Mouse (Mus musculus): ENCODE results near the gene Cnot4. TPM values are rescaled to one million over a fixed set of nuclear protein-coding genes. Genes with fewer than 3 reads are reported as not detected.
"Not testable (repeated sequence)": the region's sequence is repeated elsewhere in the genome, so short reads cannot be mapped to it uniquely, and the experiment has no call there.

The Cnot4 gene
- polyA plus RNA-seq (2015; fragmentation: Nextera tagmentation; extraction: Ambion mirVana), result 26.9 and 29.9 TPM in 2 replicates

- Histone ChIP-seq H3K36me3 (no peaks in the 10 kb centered on the region), H3K27ac (peak within 1 kb of the TSS; percentile 94), H3K27me3 (no peaks in the 10 kb centered on the region), H3K4me2 (peak within 1 kb of the TSS; percentile 93), H3K9ac (peak within 1 kb of the TSS; percentile 77), H3K9me3 (no peaks in the 10 kb centered on the region), H3K4me1 (peaks cover 12% of the 10 kb centered on the region), H3K4me3 (peak within 1 kb of the TSS; percentile 74)
- ATAC-seq (ENCODE audit: insufficient number of reproducible peaks, low FRiP score, low TSS enrichment, low read depth), result peak; percentile 100
- under 1% methylated on average over 55 of the region's 55 CpGs for WGBS
Observed at GRCm38 (mm10) chr6:35133579-35134488, at the start of gene Cnot4. TSS of gene Cnot4 (minus strand) at chr6:35133724.

DNA sequence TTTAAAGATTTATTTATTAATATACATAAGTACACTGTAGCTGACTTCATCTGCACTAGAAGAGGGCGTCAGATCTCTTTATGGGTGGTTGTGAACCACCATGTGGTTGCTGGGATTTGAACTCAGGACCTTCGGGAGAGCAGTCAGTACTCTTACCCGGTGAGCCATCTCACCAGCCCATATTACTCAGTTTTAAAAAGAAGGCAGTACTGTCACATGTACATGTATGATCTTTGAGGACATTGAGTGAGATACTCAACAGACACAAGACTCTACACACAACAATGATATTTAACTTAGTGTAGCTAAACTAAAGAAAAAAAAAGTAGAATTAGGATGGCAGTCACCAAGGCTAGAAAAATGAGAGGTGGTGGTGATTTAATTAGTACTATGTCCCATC lies 45.8 kb upstream of the Cnot4 start:
- WGBS, result 87% methylated on average over 3 of the region's 3 CpGs
- not testable (repeated sequence) for H3K9ac ChIP-seq; H3K4me3 ChIP-seq; H3K27ac ChIP-seq; H3K27me3 ChIP-seq; H3K36me3 ChIP-seq; H3K9me3 ChIP-seq; H3K4me1 ChIP-seq; ATAC-seq (ENCODE audit: insufficient number of reproducible peaks, low FRiP score, low TSS enrichment, low read depth); H3K4me2 ChIP-seq

DNA sequence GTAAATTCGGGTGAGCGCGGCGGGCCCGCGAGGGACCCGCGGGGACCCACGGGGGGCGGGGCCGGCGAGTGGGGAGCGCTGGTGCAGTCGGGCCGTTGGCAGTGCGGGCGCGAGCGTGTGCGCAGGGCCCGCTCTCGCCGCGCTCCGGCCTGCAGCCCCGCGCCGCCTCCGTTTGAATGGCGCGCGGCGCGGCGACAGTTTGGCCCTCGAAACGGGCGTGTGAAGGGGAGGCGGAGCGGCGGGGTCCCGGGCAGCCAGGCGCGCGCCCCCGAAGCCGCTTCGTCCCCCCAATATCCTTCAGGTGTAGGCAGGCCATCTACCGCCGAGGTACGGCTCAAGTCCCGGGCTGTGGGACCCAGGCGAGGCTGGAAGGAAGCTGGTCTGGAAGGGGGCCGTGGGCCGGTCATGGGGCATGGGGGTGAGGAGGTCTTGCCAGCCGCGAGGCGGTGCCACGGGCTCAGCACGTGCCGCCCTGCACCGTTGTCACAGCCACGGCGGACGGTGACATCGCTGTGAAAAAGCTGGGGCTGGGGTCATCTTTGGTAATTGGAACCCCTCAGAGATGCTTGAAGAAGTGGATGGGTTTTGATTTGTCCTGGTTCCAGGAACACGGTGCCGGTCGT lies 44.2 kb upstream of the Cnot4 start:
- H3K4me1 ChIP-seq, result no peaks in the 10 kb centered on the region
- ATAC-seq (ENCODE audit: insufficient number of reproducible peaks, low FRiP score, low TSS enrichment, low read depth), result peak; percentile 64
- no peaks in the 10 kb centered on the region for H3K9me3 ChIP-seq
- WGBS, result under 1% methylated on average over 52 of the region's 69 CpGs
- peak overlapping the region; percentile 96 for H3K27ac ChIP-seq
- H3K4me2 ChIP-seq, result peak overlapping the region; percentile 69
- H3K9ac ChIP-seq, result peak overlapping the region; percentile 76
- peak overlapping the region; percentile 81 for H3K4me3 ChIP-seq
- no peaks in the 10 kb centered on the region for H3K27me3 ChIP-seq
- no peaks in the 10 kb centered on the region for H3K36me3 ChIP-seq

DNA sequence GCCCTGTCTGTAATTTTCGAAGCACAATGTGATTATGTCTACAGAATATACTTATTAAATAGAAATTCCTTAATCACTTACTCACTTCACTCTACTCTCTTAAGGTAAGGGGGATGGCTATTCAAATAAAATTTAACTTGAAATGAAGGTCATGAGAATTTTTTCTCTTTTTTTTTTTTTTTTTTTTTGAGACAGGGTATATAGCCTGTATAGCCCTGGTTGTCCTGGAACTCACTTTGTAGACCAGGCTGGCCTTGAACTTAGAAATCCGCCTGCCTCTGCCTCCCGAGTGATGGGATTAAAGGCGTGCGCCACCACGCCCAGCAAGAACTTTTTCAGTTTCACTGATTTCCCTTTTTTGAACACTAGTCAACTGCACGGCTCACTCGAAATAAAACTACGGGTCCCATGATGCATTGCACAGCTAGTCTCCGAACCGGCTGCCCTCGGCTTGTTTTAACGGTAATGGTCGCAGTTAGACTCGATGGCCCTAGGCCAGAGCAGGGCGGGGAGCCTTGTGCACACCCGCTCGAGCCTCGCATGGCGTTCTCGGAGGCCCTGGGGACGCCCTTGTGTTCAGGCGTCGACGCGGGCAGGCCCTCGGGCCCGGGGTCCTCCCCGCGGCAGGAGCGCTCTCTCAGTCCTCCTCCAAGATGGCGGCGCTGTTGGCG lies 43.6 kb upstream of the Cnot4 start, which contains the start of gene Nup205:
Gene Nup205, plus strand, starts transcription at position 443 of the 671 bp plus-strand sequence.
- peak; percentile 85 for ATAC-seq (ENCODE audit: insufficient number of reproducible peaks, low FRiP score, low TSS enrichment, low read depth)
- H3K4me1 ChIP-seq, result no peaks in the 10 kb centered on the region
- H3K4me2 ChIP-seq, result peak within 1 kb of the TSS; percentile 69
- no peaks in the 10 kb centered on the region for H3K36me3 ChIP-seq
- H3K9me3 ChIP-seq, result no peaks in the 10 kb centered on the region
- no peaks in the 10 kb centered on the region for H3K27me3 ChIP-seq
- H3K9ac ChIP-seq, result peak within 1 kb of the TSS; percentile 76
- 4% methylated on average over 31 of the region's 34 CpGs for WGBS
- peak within 1 kb of the TSS; percentile 96 for H3K27ac ChIP-seq
- H3K4me3 ChIP-seq, result peak within 1 kb of the TSS; percentile 81

GRCm38 (mm10) chr6:35173181-35173580 lies 39.7 kb upstream of the Cnot4 start:
- WGBS, result 83% methylated on average over 4 of the region's 4 CpGs
- Histone ChIP-seq H3K9me3 (no peaks in the 10 kb centered on the region), H3K27me3 (no peaks in the 10 kb centered on the region), H3K4me1 (no peaks in the 10 kb centered on the region), H3K9ac (no peak overlapping the region), H3K36me3 (no peaks in the 10 kb centered on the region), H3K27ac (no peak overlapping the region), H3K4me2 (no peak overlapping the region), H3K4me3 (no peak overlapping the region)
- ATAC-seq (ENCODE audit: insufficient number of reproducible peaks, low FRiP score, low TSS enrichment, low read depth), result no peak

DNA sequence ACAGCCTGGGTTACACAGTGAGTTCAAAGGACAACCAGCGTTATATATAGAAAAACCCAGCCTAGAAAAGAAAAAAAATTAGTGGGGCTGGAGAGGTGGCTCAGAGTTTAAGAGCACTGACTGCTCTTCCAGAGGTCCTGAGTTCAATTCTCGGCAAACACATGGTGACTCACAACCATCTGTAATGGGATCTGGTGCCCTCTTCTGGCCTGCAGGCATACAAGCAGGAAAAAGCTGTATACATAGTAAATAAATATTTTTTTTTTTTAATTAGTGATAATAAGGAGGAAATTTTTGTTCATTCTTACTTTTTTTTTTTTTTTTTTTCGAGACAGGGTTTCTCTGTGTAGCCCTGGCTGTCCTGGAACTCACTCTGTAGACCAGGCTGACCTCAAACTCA lies 38.5 kb upstream of the Cnot4 start:
- H3K27me3 ChIP-seq; H3K4me2 ChIP-seq; H3K36me3 ChIP-seq; H3K9me3 ChIP-seq; H3K9ac ChIP-seq; H3K4me1 ChIP-seq; ATAC-seq (ENCODE audit: insufficient number of reproducible peaks, low FRiP score, low TSS enrichment, low read depth); H3K4me3 ChIP-seq; H3K27ac ChIP-seq: not testable (repeated sequence)
- 71% methylated on average over 2 of the region's 3 CpGs for WGBS

- ATAC-seq (ENCODE audit: insufficient number of reproducible peaks, low FRiP score, low TSS enrichment, low read depth), result no peak
- no peak overlapping the region for H3K4me2 ChIP-seq
- 67% methylated on average over 4 of the region's 4 CpGs for WGBS
Observed at GRCm38 (mm10) chr6:35169250-35169649, 35.7 kb upstream of the Cnot4 start.

DNA sequence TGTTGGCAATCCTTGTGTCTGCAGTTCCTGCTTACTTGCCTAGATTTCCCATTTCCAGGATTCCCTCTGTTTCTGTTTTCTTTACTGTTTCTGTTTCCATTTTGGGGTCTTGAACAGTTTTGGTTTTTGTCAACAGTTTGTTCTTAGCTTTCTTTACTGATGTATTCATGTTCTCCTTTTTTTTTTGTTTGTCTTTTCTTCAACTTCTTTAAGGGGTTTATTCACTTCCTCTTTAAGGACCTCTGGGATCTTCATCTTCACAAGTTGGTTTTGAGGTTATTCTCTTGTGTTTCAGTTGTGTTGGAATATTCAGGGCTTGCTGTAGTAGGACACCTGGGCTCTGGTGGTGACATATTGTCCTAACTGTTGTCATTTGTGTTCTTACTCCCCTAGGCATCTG lies 21.0 kb upstream of the Cnot4 start:
- Histone ChIP-seq H3K9me3 (no peaks in the 10 kb centered on the region), H3K27ac (no peak overlapping the region), H3K36me3 (no peaks in the 10 kb centered on the region), H3K27me3 (no peaks in the 10 kb centered on the region), H3K4me3 (no peak overlapping the region), H3K4me2 (no peak overlapping the region), H3K9ac (no peak overlapping the region), H3K4me1 (no peaks in the 10 kb centered on the region)
- no peak for ATAC-seq (ENCODE audit: insufficient number of reproducible peaks, low FRiP score, low TSS enrichment, low read depth)

More at GRCm38 (mm10) chr6:35169250-35169649, 35.7 kb upstream of the Cnot4 start:
- Histone ChIP-seq H3K36me3 (no peaks in the 10 kb centered on the region), H3K4me3 (no peak overlapping the region), H3K4me1 (no peaks in the 10 kb centered on the region), H3K27ac (no peak overlapping the region), H3K9ac (no peak overlapping the region), H3K9me3 (no peaks in the 10 kb centered on the region), H3K27me3 (no peaks in the 10 kb centered on the region)

GRCm38 (mm10) chr6:35147726-35148422 lies 14.3 kb upstream of the Cnot4 start:
- Histone ChIP-seq H3K9ac (no peak overlapping the region), H3K9me3 (no peaks in the 10 kb centered on the region), H3K27ac (no peak overlapping the region), H3K4me1 (no peaks in the 10 kb centered on the region), H3K4me3 (no peak overlapping the region), H3K27me3 (no peaks in the 10 kb centered on the region), H3K4me2 (no peak overlapping the region), H3K36me3 (no peaks in the 10 kb centered on the region)
- ATAC-seq (ENCODE audit: insufficient number of reproducible peaks, low FRiP score, low TSS enrichment, low read depth), result no peak
- 81% methylated on average over 3 of the region's 3 CpGs for WGBS

- 81% methylated on average over 2 of the region's 2 CpGs for WGBS
- ATAC-seq (ENCODE audit: insufficient number of reproducible peaks, low FRiP score, low TSS enrichment, low read depth), result no peak
- no peaks in the 10 kb centered on the region for H3K36me3 ChIP-seq
- H3K27me3 ChIP-seq, result no peaks in the 10 kb centered on the region
- H3K4me2 ChIP-seq, result no peak overlapping the region
- no peak overlapping the region for H3K4me3 ChIP-seq
- H3K27ac ChIP-seq, result no peak overlapping the region
- no peaks in the 10 kb centered on the region for H3K4me1 ChIP-seq
- H3K9me3 ChIP-seq, result no peaks in the 10 kb centered on the region
- H3K9ac ChIP-seq, result no peak overlapping the region
Observed at GRCm38 (mm10) chr6:35145569-35145968, 12.0 kb upstream of the Cnot4 start.

DNA sequence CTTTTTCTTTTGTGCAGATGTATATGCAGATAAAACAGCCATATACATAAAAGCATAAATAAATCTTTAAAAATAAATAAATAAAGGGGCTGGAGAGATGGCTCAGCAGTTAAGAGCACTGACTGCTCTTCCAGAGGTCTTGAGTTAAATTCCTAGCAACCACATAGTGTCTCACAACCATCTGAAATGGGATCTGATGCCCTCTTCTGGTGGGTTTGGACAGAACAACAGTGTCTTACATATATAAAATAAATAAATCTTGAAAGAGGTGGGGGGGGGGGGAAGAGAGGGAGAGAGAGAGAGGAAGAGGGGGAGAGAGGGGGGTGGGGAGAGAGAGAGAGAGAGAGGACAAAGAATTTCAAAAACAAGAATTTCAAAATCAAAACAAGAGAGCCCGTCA lies 6.8 kb upstream of the Cnot4 start:
- no peaks in the 10 kb centered on the region for H3K9me3 ChIP-seq
- H3K9ac ChIP-seq, result no peak overlapping the region
- no peaks in the 10 kb centered on the region for H3K4me1 ChIP-seq
- no peaks in the 10 kb centered on the region for H3K27me3 ChIP-seq
- ATAC-seq (ENCODE audit: insufficient number of reproducible peaks, low FRiP score, low TSS enrichment, low read depth), result no peak
- WGBS, result 83% methylated on average over 1 of the region's 1 CpGs
- no peaks in the 10 kb centered on the region for H3K36me3 ChIP-seq
- H3K4me3 ChIP-seq, result no peak overlapping the region
- H3K27ac ChIP-seq, result no peak overlapping the region
- no peak overlapping the region for H3K4me2 ChIP-seq
